Mouse (Mus musculus) macrophage (primary cell): Measurements from ENCODE around the gene Gm9817. TPM values are rescaled to one million over a fixed set of nuclear protein-coding genes. Genes with fewer than 3 reads are reported as not detected.
"Not testable (repeated sequence)": the region's sequence is repeated elsewhere in the genome, so short reads cannot be mapped to it uniquely, and the experiment has no call there.

Experiments
- H3K27ac ChIP-seq: fragments of 350-480 bp; formaldehyde crosslinking; 2 replicates; pipeline ENCODE4 v1.9.0; 2021
- H3K36me3 ChIP-seq: fragments of 350-480 bp; formaldehyde crosslinking; 2 replicates; pipeline ENCODE4 v1.9.0; 2021; ENCODE audit errors: inconsistent target
- H3K4me3 ChIP-seq: fragments of 350-480 bp; formaldehyde crosslinking; 2 replicates; pipeline ENCODE4 v1.9.0; 2021; ENCODE audit errors: inconsistent target
- H3K79me2 ChIP-seq: fragments of 350-480 bp; formaldehyde crosslinking; 2 replicates; pipeline ENCODE4 v1.9.0; 2021; ENCODE audit errors: inconsistent target
- WGBS: methylation state at CpG from one replicate; pipeline ENCODE4 v1.1.7; 2026; ENCODE audit warnings: inconsistent platforms; ENCODE audit not compliant: missing documents; 5-methylcytosine and 5-hydroxymethylcytosine counted together
- polyA plus RNA-seq: library from polyadenylated mRNA; stranded (reverse); fragments of 250-400 nt; gene quantifications from 3 replicates; pipeline ENCODE4 v1.2.4, GENCODE M21; 2018; ENCODE audit warnings: inconsistent platforms
- total RNA-seq, 78 experiments: library from RNA; depleted of rRNA; stranded (reverse); fragments of 250-400 nt; gene quantifications; 1 replicate in 9 of 78; 2 replicates in 24 of 78; 3 replicates in 43 of 78; 4 replicates in 2 of 78; pipeline ENCODE4 v1.2.4; 2018; ENCODE audit warnings: inconsistent platforms in 56 of 78

The Gm9817 gene
- under 1 TPM in 9 of 26 experiments, not detected in 17; 0.29 to 0.83 (median 0.42) TPM for total RNA-seq (2018; cell fraction: chromatin; rRNA removed)
- total RNA-seq (2018; cell fraction: cytosol; rRNA removed): not detected
- total RNA-seq (2018; cell fraction: nucleus; rRNA removed): under 1 TPM in 4 of 26 experiments, not detected in 22; 0.17 to 0.58 (median 0.22) TPM
- polyA plus RNA-seq: 0.07 TPM in 1 of 3 replicates, not detected in the others

DNA sequence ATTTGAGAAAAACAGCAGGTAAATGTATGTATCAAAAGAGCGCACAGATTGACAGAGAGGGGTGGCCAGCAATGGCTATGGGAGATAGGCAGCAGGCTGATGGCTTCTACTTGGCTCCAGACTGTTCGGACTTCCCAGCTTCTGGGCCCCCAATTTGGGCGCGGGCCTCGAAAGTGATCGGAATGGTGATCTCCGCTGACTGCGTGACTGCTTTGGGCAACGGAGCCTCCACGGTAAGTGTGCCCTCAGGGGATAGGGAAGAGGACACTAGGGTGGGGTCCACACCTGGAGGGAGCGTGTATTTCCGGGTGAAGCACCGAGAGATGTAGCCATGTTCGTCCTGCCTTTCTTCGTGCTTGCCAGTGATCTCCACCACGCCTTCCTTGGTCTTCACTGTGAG is at the start of gene Gm9817:
Gene Gm9817, plus strand, starts transcription at position 301 of the 400 bp plus-strand sequence.
- not testable (repeated sequence) for H3K27ac ChIP-seq, H3K4me3 ChIP-seq, H3K36me3 ChIP-seq, H3K79me2 ChIP-seq
- WGBS: 61% methylated on average over 7 of the region's 16 CpGs

DNA sequence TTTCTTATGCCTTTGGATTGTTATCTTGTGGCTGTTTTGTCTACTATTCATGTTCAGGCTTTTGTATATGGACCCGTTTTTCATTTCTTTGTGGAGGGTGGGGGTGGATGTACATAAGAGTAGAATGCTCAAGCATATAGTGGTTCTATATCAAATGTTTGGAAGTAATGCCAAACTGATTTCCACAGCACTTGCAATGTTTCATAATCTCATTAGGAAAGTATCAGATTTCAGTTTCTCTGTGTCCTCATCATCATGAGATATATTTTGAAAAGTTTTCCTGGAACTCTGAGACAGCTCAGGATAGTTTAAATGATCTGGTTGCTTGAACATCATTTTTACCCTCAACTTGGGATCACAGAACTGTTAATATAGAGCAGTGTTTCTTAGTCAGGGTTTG is 48.7 kb upstream of the Gm9817 start:
- Histone ChIP-seq H3K79me2 (no peaks in the 10 kb centered on the region), H3K4me3 (no peak overlapping the region)
- 67% methylated on average over 1 of the region's 1 CpGs for WGBS

DNA sequence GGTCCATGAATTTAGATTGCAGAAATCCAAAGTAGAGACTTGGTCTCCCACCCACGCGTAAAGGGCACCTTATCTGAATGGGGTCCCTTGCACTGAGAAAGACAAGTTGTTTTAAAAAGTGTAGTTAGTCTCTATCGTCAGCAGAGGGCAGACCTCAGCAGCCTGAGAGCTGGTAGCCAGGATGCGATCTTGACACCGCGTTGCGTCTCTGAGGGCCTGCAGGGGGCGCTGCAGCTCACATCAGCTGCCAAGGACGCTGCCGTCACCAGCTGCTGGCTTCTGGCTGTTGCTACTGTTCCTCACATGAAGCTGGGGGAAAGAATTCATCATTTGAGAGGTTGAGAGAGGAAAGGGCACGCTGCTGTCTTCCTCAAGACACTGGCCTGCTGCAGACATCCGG is 47.7 kb upstream of the Gm9817 start:
- Histone ChIP-seq H3K79me2 (no peaks in the 10 kb centered on the region), H3K27ac (peak overlapping the region; percentile 54), H3K36me3 (no peaks in the 10 kb centered on the region), H3K4me3 (no peak overlapping the region)
- 9% methylated on average over 12 of the region's 12 CpGs for WGBS

More for the DNA sequence above, 48.7 kb upstream of the Gm9817 start:
- Histone ChIP-seq H3K27ac (no peak overlapping the region), H3K36me3 (no peaks in the 10 kb centered on the region)

- Histone ChIP-seq H3K79me2 (no peaks in the 10 kb centered on the region), H3K4me3 (no peak overlapping the region), H3K27ac (peak overlapping the region; percentile 54), H3K36me3 (no peaks in the 10 kb centered on the region)
- 49% methylated on average over 10 of the region's 10 CpGs for WGBS
Measured at GRCm38 (mm10) chr13:45031314-45031713, 47.2 kb upstream of the Gm9817 start.

GRCm38 (mm10) chr13:45031748-45032147 is 46.7 kb upstream of the Gm9817 start:
- peak overlapping the region; percentile 54 for H3K27ac ChIP-seq
- no peaks in the 10 kb centered on the region for H3K79me2 ChIP-seq
- H3K36me3 ChIP-seq: no peaks in the 10 kb centered on the region
- H3K4me3 ChIP-seq: no peak overlapping the region
- WGBS: 31% methylated on average over 7 of the region's 7 CpGs

- no peaks in the 10 kb centered on the region for H3K79me2 ChIP-seq
- 89% methylated on average over 4 of the region's 4 CpGs for WGBS
Measured at GRCm38 (mm10) chr13:45032484-45032883, 46.0 kb upstream of the Gm9817 start.

GRCm38 (mm10) chr13:45033360-45033759 is 45.1 kb upstream of the Gm9817 start:
- Histone ChIP-seq H3K79me2 (no peaks in the 10 kb centered on the region), H3K4me3 (no peak overlapping the region), H3K36me3 (no peaks in the 10 kb centered on the region), H3K27ac (no peak overlapping the region)
- WGBS: 98% methylated on average over 10 of the region's 10 CpGs

More at GRCm38 (mm10) chr13:45032484-45032883, 46.0 kb upstream of the Gm9817 start:
- H3K36me3 ChIP-seq: no peaks in the 10 kb centered on the region
- no peak overlapping the region for H3K4me3 ChIP-seq
- no peak overlapping the region for H3K27ac ChIP-seq

DNA sequence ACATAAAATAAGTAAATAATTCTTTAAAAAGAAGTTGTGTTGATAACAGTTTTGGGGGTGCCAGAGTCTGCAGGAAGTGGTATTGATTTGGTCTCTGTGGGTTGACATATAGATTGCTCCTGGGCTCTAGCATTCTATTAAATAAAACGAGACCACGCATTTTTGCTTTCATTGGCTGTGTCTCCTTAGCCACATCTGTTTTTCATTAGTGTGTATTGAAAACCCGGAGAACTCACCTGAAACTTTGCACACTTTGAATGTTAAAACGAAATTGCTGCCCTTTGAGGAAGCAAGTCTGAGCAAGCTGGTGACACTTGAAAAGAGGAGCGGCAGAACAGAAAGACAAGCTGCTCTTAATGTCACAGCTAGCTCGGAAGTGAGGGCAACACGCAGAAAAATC is 43.7 kb upstream of the Gm9817 start:
- no peak overlapping the region for H3K4me3 ChIP-seq
- H3K79me2 ChIP-seq: no peaks in the 10 kb centered on the region
- H3K36me3 ChIP-seq: no peaks in the 10 kb centered on the region
- WGBS: 79% methylated on average over 7 of the region's 7 CpGs
- no peak overlapping the region for H3K27ac ChIP-seq

- H3K4me3 ChIP-seq: no peak overlapping the region
- H3K36me3 ChIP-seq: no peaks in the 10 kb centered on the region
- H3K27ac ChIP-seq: no peak overlapping the region
- no peaks in the 10 kb centered on the region for H3K79me2 ChIP-seq
- WGBS: 97% methylated on average over 4 of the region's 4 CpGs
Measured at GRCm38 (mm10) chr13:45036417-45036816, 42.1 kb upstream of the Gm9817 start.

GRCm38 (mm10) chr13:45040195-45040594 is 38.3 kb upstream of the Gm9817 start:
- Histone ChIP-seq H3K4me3 (no peak overlapping the region), H3K79me2 (no peaks in the 10 kb centered on the region), H3K36me3 (no peaks in the 10 kb centered on the region), H3K27ac (no peak overlapping the region)
- WGBS: 74% methylated on average over 4 of the region's 4 CpGs

DNA sequence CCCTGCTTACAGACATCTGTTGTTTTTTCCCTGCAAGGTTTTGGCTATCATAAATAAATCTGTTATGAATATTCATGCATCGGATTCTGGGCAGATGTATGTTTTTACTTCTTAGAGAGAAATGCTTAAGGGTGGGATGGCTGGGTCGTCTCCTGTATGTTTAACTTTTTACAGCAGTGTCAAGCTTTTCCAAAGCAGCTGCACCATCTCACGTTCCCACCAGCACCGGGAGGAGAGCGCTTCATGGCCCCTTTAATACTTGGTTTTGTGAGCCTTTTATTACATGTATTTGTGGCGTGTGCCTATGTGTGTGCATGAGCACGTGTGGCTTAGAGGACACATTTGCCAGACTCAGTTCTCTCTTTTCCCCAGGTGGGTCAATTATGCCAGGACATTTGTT is 37.8 kb upstream of the Gm9817 start:
- 90% methylated on average over 7 of the region's 7 CpGs for WGBS
- Histone ChIP-seq H3K79me2 (no peaks in the 10 kb centered on the region), H3K27ac (no peak overlapping the region), H3K36me3 (no peaks in the 10 kb centered on the region), H3K4me3 (no peak overlapping the region)

DNA sequence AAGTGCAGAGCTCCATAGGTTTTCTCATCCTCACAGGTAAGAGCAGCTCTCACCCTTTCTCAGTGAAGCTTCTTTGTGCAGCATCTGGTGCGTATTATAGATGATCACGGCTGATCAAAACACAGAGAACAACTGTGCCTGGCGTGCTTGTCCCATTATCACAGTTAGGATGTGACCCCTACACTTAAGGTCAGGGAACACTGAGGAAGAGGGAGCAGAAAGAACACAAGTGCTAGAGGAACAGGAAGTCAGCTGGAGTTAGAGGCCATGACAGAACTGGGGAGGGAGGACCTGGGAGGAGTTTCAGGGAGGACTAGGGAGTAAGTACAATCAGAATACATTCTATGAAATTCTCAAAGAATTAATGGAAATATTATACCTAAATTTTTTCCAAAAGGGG is 35.0 kb upstream of the Gm9817 start:
- H3K27ac ChIP-seq: no peak overlapping the region
- H3K79me2 ChIP-seq: no peaks in the 10 kb centered on the region
- no peaks in the 10 kb centered on the region for H3K36me3 ChIP-seq
- WGBS: 100% methylated on average over 3 of the region's 3 CpGs
- H3K4me3 ChIP-seq: no peak overlapping the region

GRCm38 (mm10) chr13:45049261-45050020 is 29.1 kb upstream of the Gm9817 start:
- H3K27ac ChIP-seq: no peak overlapping the region
- no peaks in the 10 kb centered on the region for H3K36me3 ChIP-seq
- WGBS: 92% methylated on average over 7 of the region's 7 CpGs
- H3K4me3 ChIP-seq: no peak overlapping the region
- no peaks in the 10 kb centered on the region for H3K79me2 ChIP-seq

DNA sequence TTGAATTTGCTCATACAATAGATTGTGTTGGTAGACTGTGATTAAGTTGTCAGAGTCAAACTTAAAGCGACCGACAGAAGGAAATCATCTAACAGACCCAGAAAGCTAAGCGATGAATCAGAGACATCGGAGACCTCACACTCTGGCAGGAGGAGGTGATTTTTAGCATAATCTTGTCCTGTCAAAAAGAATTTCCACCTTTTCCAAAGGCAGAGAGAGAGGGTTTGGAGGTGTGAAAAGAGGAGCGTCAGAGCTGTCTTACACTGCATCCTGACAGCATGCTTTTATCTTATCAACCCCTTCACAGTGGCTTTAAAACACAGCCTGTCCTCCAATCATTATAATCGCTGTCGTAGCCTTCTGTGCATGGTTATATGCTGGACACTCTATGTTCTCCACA is 25.7 kb upstream of the Gm9817 start:
- Histone ChIP-seq H3K4me3 (no peak overlapping the region), H3K79me2 (no peaks in the 10 kb centered on the region), H3K36me3 (no peaks in the 10 kb centered on the region), H3K27ac (no peak overlapping the region)
- WGBS: 94% methylated on average over 7 of the region's 7 CpGs

DNA sequence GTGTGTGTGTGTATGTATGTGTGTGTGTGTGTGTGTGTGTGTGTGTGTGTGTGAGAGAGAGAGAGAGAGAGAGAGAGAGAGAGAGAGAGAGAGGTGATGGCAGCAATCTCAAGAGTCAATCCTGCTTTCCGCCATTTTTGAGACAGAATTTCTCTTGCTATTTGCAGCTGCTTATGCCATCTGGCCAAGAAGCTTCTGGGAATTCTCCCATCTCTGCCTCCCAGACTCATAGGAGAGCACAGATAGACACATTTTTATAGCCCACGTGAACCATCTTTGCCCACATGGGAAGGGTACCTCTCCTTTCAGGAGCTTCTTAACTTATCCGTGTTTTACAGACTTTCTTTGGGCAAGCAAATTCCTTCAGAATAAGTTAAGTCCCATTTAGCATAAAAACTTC is 24.6 kb upstream of the Gm9817 start:
- Histone ChIP-seq H3K27ac (no peak overlapping the region), H3K79me2 (no peaks in the 10 kb centered on the region), H3K4me3 (no peak overlapping the region), H3K36me3 (no peaks in the 10 kb centered on the region)
- 96% methylated on average over 3 of the region's 3 CpGs for WGBS
